Mouse (Mus musculus): ENCODE data around the gene Alg14. TPM values are rescaled to one million over a fixed set of nuclear protein-coding genes. Genes with fewer than 3 reads are reported as not detected.

The Alg14 gene
- polyA plus RNA-seq, 1 experiment from 2014 or later: 32.4 TPM

- Histone ChIP-seq H3K4me1 (ENCODE audit: control insufficient read depth, insufficient read depth, low read length) (peaks cover 4% of the 10 kb centered on the region), H3K9ac (ENCODE audit: low read length) (no peak overlapping the region), H3K27ac (replicated peaks; ENCODE audit: low read depth, low read length) (no peak overlapping the region), H3K36me3 (ENCODE audit: control insufficient read depth, insufficient read depth, low read length) (no peaks in the 10 kb centered on the region), H3K4me3 (ENCODE audit: low read depth, low read length) (no peak overlapping the region), H3K27me3 (ENCODE audit: control insufficient read depth, insufficient read depth, low read length) (peaks cover 31% of the 10 kb centered on the region), H3K9me3 (ENCODE audit: control insufficient read depth, low read length) (no peaks in the 10 kb centered on the region), H3K4me2 (ENCODE audit: low read depth, severe bottlenecking) (no peak overlapping the region)
- ATAC-seq (ENCODE audit: insufficient number of reproducible peaks, low FRiP score, low TSS enrichment, low read depth) (no peak), DNase-seq (ENCODE audit: low spot score) (no peak)
- 86% methylated on average over 20 of the region's 20 CpGs for WGBS
Measured at GRCm38 (mm10) chr3:121258521-121259478, 32.8 kb upstream of the Alg14 start.

- WGBS: 79% methylated on average over 7 of the region's 7 CpGs
- no peak overlapping the region for H3K27ac ChIP-seq (replicated peaks; ENCODE audit: low read depth, low read length)
Measured at GRCm38 (mm10) chr3:121260041-121260440, 31.5 kb upstream of the Alg14 start.

GRCm38 (mm10) chr3:121260831-121261230 lies 30.7 kb upstream of the Alg14 start:
- no peak for DNase-seq (ENCODE audit: low spot score)
- no peak overlapping the region for H3K9ac ChIP-seq (ENCODE audit: low read length)
- peaks cover 38% of the 10 kb centered on the region for H3K27me3 ChIP-seq (ENCODE audit: control insufficient read depth, insufficient read depth, low read length)
- peaks cover 4% of the 10 kb centered on the region for H3K4me1 ChIP-seq (ENCODE audit: control insufficient read depth, insufficient read depth, low read length)
- H3K4me3 ChIP-seq (ENCODE audit: low read depth, low read length): no peak overlapping the region
- H3K36me3 ChIP-seq (ENCODE audit: control insufficient read depth, insufficient read depth, low read length): no peaks in the 10 kb centered on the region
- H3K27ac ChIP-seq (replicated peaks; ENCODE audit: low read depth, low read length): no peak overlapping the region
- 52% methylated on average over 1 of the region's 1 CpGs for WGBS
- H3K9me3 ChIP-seq (ENCODE audit: control insufficient read depth, low read length): no peaks in the 10 kb centered on the region
- ATAC-seq (ENCODE audit: insufficient number of reproducible peaks, low FRiP score, low TSS enrichment, low read depth): no peak
- H3K4me2 ChIP-seq (ENCODE audit: low read depth, severe bottlenecking): no peak overlapping the region

More at GRCm38 (mm10) chr3:121260041-121260440, 31.5 kb upstream of the Alg14 start:
- Histone ChIP-seq H3K4me1 (ENCODE audit: control insufficient read depth, insufficient read depth, low read length) (peaks cover 4% of the 10 kb centered on the region), H3K27me3 (ENCODE audit: control insufficient read depth, insufficient read depth, low read length) (peaks cover 38% of the 10 kb centered on the region), H3K9ac (ENCODE audit: low read length) (no peak overlapping the region), H3K36me3 (ENCODE audit: control insufficient read depth, insufficient read depth, low read length) (no peaks in the 10 kb centered on the region), H3K4me3 (ENCODE audit: low read depth, low read length) (no peak overlapping the region), H3K9me3 (ENCODE audit: control insufficient read depth, low read length) (no peaks in the 10 kb centered on the region), H3K4me2 (ENCODE audit: low read depth, severe bottlenecking) (no peak overlapping the region)
- no peak for DNase-seq (ENCODE audit: low spot score)
- no peak for ATAC-seq (ENCODE audit: insufficient number of reproducible peaks, low FRiP score, low TSS enrichment, low read depth)

GRCm38 (mm10) chr3:121261251-121261650 lies 30.3 kb upstream of the Alg14 start:
- no peak overlapping the region for H3K27ac ChIP-seq (replicated peaks; ENCODE audit: low read depth, low read length)
- no peak for DNase-seq (ENCODE audit: low spot score)
- peaks cover 38% of the 10 kb centered on the region for H3K27me3 ChIP-seq (ENCODE audit: control insufficient read depth, insufficient read depth, low read length)

GRCm38 (mm10) chr3:121261939-121262520 lies 29.5 kb upstream of the Alg14 start:
- H3K4me1 ChIP-seq (ENCODE audit: control insufficient read depth, insufficient read depth, low read length): peaks cover 4% of the 10 kb centered on the region
- peak overlapping the region; percentile 99 for H3K4me2 ChIP-seq (ENCODE audit: low read depth, severe bottlenecking)
- H3K27ac ChIP-seq (replicated peaks; ENCODE audit: low read depth, low read length): no peak overlapping the region
- H3K27me3 ChIP-seq (ENCODE audit: control insufficient read depth, insufficient read depth, low read length): peaks cover 38% of the 10 kb centered on the region
- WGBS: 9% methylated on average over 21 of the region's 21 CpGs
- ATAC-seq (ENCODE audit: insufficient number of reproducible peaks, low FRiP score, low TSS enrichment, low read depth) (peak; percentile 40; the same call in 1 of the 2 replicates), DNase-seq (ENCODE audit: low spot score) (peak; percentile 27)
- no peaks in the 10 kb centered on the region for H3K36me3 ChIP-seq (ENCODE audit: control insufficient read depth, insufficient read depth, low read length)
- peak overlapping the region; percentile 65 for H3K4me3 ChIP-seq (ENCODE audit: low read depth, low read length)
- H3K9me3 ChIP-seq (ENCODE audit: control insufficient read depth, low read length): no peaks in the 10 kb centered on the region
- H3K9ac ChIP-seq (ENCODE audit: low read length): peak overlapping the region; percentile 70

More at GRCm38 (mm10) chr3:121261251-121261650, 30.3 kb upstream of the Alg14 start:
- WGBS: 66% methylated on average over 7 of the region's 7 CpGs
- no peaks in the 10 kb centered on the region for H3K36me3 ChIP-seq (ENCODE audit: control insufficient read depth, insufficient read depth, low read length)
- no peak overlapping the region for H3K9ac ChIP-seq (ENCODE audit: low read length)
- peaks cover 4% of the 10 kb centered on the region for H3K4me1 ChIP-seq (ENCODE audit: control insufficient read depth, insufficient read depth, low read length)
- H3K9me3 ChIP-seq (ENCODE audit: control insufficient read depth, low read length): no peaks in the 10 kb centered on the region
- H3K4me2 ChIP-seq (ENCODE audit: low read depth, severe bottlenecking): no peak overlapping the region
- no peak for ATAC-seq (ENCODE audit: insufficient number of reproducible peaks, low FRiP score, low TSS enrichment, low read depth)
- H3K4me3 ChIP-seq (ENCODE audit: low read depth, low read length): no peak overlapping the region

GRCm38 (mm10) chr3:121262521-121263204 lies 28.9 kb upstream of the Alg14 start:
- Histone ChIP-seq H3K4me2 (ENCODE audit: low read depth, severe bottlenecking) (peak overlapping the region; percentile 99), H3K4me1 (ENCODE audit: control insufficient read depth, insufficient read depth, low read length) (peaks cover 4% of the 10 kb centered on the region), H3K36me3 (ENCODE audit: control insufficient read depth, insufficient read depth, low read length) (no peaks in the 10 kb centered on the region), H3K9ac (ENCODE audit: low read length) (peak overlapping the region; percentile 70), H3K27me3 (ENCODE audit: control insufficient read depth, insufficient read depth, low read length) (peaks cover 38% of the 10 kb centered on the region), H3K9me3 (ENCODE audit: control insufficient read depth, low read length) (no peaks in the 10 kb centered on the region), H3K4me3 (ENCODE audit: low read depth, low read length) (peak overlapping the region; percentile 65), H3K27ac (replicated peaks; ENCODE audit: low read depth, low read length) (no peak overlapping the region)
- peak; percentile 86 for ATAC-seq (ENCODE audit: insufficient number of reproducible peaks, low FRiP score, low TSS enrichment, low read depth)
- DNase-seq (ENCODE audit: low spot score): peak; percentile 71
- under 1% methylated on average over 97 of the region's 97 CpGs for WGBS

- Histone ChIP-seq H3K4me3 (ENCODE audit: low read depth, low read length) (peak overlapping the region; percentile 65), H3K36me3 (ENCODE audit: control insufficient read depth, insufficient read depth, low read length) (no peaks in the 10 kb centered on the region), H3K9ac (ENCODE audit: low read length) (peak overlapping the region; percentile 70; the same call in 1 of the 2 replicates), H3K27ac (replicated peaks; ENCODE audit: low read depth, low read length) (no peak overlapping the region), H3K9me3 (ENCODE audit: control insufficient read depth, low read length) (no peaks in the 10 kb centered on the region), H3K27me3 (ENCODE audit: control insufficient read depth, insufficient read depth, low read length) (peaks cover 38% of the 10 kb centered on the region), H3K4me2 (ENCODE audit: low read depth, severe bottlenecking) (peak overlapping the region; percentile 99), H3K4me1 (ENCODE audit: control insufficient read depth, insufficient read depth, low read length) (peaks cover 4% of the 10 kb centered on the region)
- ATAC-seq (ENCODE audit: insufficient number of reproducible peaks, low FRiP score, low TSS enrichment, low read depth) (no peak), DNase-seq (ENCODE audit: low spot score) (no peak)
- 3% methylated on average over 20 of the region's 20 CpGs for WGBS
Measured at GRCm38 (mm10) chr3:121263205-121263548, 28.4 kb upstream of the Alg14 start.

GRCm38 (mm10) chr3:121264242-121264641 lies 27.3 kb upstream of the Alg14 start:
- WGBS: 61% methylated on average over 6 of the region's 6 CpGs
- Histone ChIP-seq H3K27me3 (ENCODE audit: control insufficient read depth, insufficient read depth, low read length) (peaks cover 38% of the 10 kb centered on the region), H3K9me3 (ENCODE audit: control insufficient read depth, low read length) (no peaks in the 10 kb centered on the region), H3K4me1 (ENCODE audit: control insufficient read depth, insufficient read depth, low read length) (peaks cover 4% of the 10 kb centered on the region), H3K9ac (ENCODE audit: low read length) (no peak overlapping the region), H3K36me3 (ENCODE audit: control insufficient read depth, insufficient read depth, low read length) (no peaks in the 10 kb centered on the region), H3K4me3 (ENCODE audit: low read depth, low read length) (no peak overlapping the region), H3K27ac (replicated peaks; ENCODE audit: low read depth, low read length) (no peak overlapping the region), H3K4me2 (ENCODE audit: low read depth, severe bottlenecking) (no peak overlapping the region)
- ATAC-seq (ENCODE audit: insufficient number of reproducible peaks, low FRiP score, low TSS enrichment, low read depth) (no peak), DNase-seq (ENCODE audit: low spot score) (no peak)

All from limb, embryonic 11.5 days (tissue).